Mouse (Mus musculus) stomach, embryonic 14.5 days (tissue): ENCODE data around the gene Zbtb11. TPM values are rescaled to one million over a fixed set of nuclear protein-coding genes. Genes with fewer than 3 reads are reported as not detected.

Experiments used
- ATAC-seq: fragments of 200-750 bp; cut with Nextera tagmentation; 2 replicates; pipeline ENCODE4 v1.8.0; 2017; ENCODE audit warnings: low read depth, moderate TSS enrichment; ENCODE audit not compliant: insufficient number of reproducible peaks, insufficient read depth, low FRiP score
- H3K27ac ChIP-seq: fragments of 300-500 bp; sonication (generic); 2 replicates; pipeline ENCODE4 v1.5.1; 2014; ENCODE audit warnings: mild to moderate bottlenecking, low read length, moderate library complexity, mixed read lengths
- H3K27me3 ChIP-seq: fragments of 300-500 bp; sonication (generic); 2 replicates; pipeline ENCODE4 v1.6.1; 2014; ENCODE audit warnings: low read length, control low read depth, mixed read lengths; ENCODE audit not compliant: control insufficient read depth, insufficient read depth
- H3K36me3 ChIP-seq: fragments of 300-500 bp; sonication (generic); 2 replicates; pipeline ENCODE4 v1.6.1; 2014; ENCODE audit warnings: mild to moderate bottlenecking, control low read depth, low read length, moderate library complexity, mixed read lengths; ENCODE audit not compliant: control insufficient read depth, insufficient read depth
- H3K4me1 ChIP-seq: fragments of 300-500 bp; sonication (generic); 2 replicates; pipeline ENCODE4 v1.6.1; 2014; ENCODE audit warnings: low read length, control low read depth, mixed read lengths; ENCODE audit not compliant: control insufficient read depth, insufficient read depth
- H3K4me2 ChIP-seq: fragments of 300-500 bp; sonication (generic); replicated peaks from 2 replicates; pipeline ENCODE4 v1.6.1; 2014; ENCODE audit warnings: low read depth, low read length, control low read depth
- H3K4me3 ChIP-seq: fragments of 300-500 bp; sonication (generic); 2 replicates; pipeline ENCODE4 v1.5.1; 2014; ENCODE audit warnings: low read depth, low read length, control low read depth
- H3K9ac ChIP-seq: fragments of 300-500 bp; sonication (generic); replicated peaks from 2 replicates; pipeline ENCODE4 v1.6.1; 2014; ENCODE audit warnings: low read depth, mild to moderate bottlenecking, control low read depth, low read length, moderate library complexity, mixed read lengths
- H3K9me3 ChIP-seq: fragments of 300-500 bp; sonication (generic); 2 replicates; pipeline ENCODE4 v1.6.1; 2016; ENCODE audit warnings: low read depth, low read length, control low read depth; ENCODE audit not compliant: control insufficient read depth
- WGBS: fragments of 180-500 bp; shearing (Covaris S2); extraction: QIAGEN DNeasy Blood & Tissue Kit; methylation state at CpG from one replicate; pipeline ENCODE4 v1.1.7; 2014; 5-methylcytosine and 5-hydroxymethylcytosine counted together
- polyA plus RNA-seq: library from polyadenylated mRNA; unstranded; fragments of >200 nt; fragmentation: Nextera tagmentation; extraction: Ambion mirVana; gene quantifications from 2 replicates; pipeline ENCODE4 v1.2.1, GENCODE M21; 2014

Zbtb11 gene
- polyA plus RNA-seq, 1 experiment from 2014 or later, result 22.3 TPM

DNA sequence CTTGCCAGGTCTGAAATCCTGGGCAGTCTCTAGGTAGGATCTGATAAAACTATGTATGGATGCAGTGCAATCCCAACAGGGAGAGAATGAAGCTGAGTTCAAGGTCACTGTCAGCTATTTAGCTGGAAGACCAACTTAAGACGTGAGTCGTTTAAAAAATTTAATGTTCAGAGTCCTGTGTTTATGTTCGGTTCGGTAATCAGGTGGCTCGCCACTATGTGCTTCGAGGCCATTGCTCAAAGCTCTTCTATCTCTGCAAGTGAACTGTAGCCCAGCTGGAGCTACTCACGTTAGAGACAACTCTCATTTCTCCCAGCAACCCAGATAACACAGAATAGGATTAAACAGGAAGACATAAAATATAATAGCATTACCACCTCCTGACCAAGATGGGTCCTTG, 40.4 kb downstream of the Zbtb11 start:
- ATAC-seq, result no peak
- Histone ChIP-seq H3K4me2 (no peak overlapping the region), H3K9ac (no peak overlapping the region), H3K4me1 (no peaks in the 10 kb centered on the region), H3K4me3 (no peak overlapping the region), H3K9me3 (no peaks in the 10 kb centered on the region), H3K36me3 (peaks cover 27% of the 10 kb centered on the region), H3K27ac (no peak overlapping the region), H3K27me3 (no peaks in the 10 kb centered on the region)
- WGBS, result 63% methylated on average over 7 of the region's 7 CpGs

DNA sequence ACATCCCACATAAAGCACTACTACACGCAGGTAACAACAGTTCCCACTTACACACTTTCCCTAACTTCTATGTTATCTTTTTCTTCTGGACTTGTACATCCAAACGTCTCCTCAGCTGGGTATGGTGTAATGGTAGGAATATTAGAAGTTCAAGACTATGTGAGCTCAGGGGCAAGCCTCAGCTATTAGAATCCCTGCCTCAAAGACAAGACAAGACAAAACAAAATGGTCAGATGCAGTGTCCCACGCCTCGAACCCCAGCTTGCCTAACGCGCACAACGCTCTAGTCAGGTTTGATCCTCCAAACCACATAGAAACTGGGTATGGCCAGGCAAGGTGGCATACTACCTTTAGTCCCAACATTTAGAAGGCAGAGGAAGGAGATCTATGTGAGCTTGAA, 46.0 kb downstream of the Zbtb11 start:
- Histone ChIP-seq H3K4me2 (no peak overlapping the region), H3K4me1 (no peaks in the 10 kb centered on the region), H3K27me3 (no peaks in the 10 kb centered on the region), H3K27ac (no peak overlapping the region), H3K9ac (no peak overlapping the region), H3K4me3 (no peak overlapping the region), H3K36me3 (peaks cover 39% of the 10 kb centered on the region), H3K9me3 (no peaks in the 10 kb centered on the region)
- 95% methylated on average over 7 of the region's 7 CpGs for WGBS
- no peak for ATAC-seq

DNA sequence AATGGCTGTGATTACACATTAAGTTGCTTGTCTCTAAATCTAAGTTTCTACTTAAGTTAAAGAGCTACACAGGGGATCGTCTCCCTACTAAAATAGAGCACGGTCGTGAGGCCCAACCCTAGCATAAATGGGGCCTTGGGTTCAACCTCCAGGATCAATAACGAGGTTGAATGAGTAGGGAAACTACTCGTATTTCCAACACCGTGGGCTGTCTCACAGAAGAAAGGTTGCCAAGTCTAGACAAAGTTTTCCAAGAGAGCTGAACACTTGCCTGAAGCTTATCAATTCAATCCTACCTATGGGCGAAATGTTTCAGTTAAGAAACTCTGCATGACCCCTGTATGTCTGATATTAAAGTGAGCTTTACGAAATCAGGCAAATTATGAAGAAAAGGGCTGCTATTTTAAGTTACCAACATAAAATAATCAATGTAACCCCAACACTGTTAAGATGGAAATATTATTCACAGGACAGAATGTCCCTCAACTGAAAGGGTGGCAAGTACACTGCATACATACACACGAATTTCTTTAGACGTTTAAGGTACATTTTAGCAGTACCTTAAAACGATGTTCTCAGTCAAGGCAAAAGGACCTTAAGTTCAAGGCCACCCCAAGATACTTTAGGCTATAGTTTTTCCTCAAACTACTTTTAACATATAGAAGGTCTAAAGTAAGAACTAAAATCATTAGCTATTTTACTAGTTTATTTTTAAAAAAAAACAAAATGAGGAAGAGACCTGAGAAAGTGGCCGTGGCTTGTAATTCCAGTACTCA, 54.4 kb downstream of the Zbtb11 start:
- Histone ChIP-seq H3K27me3 (no peaks in the 10 kb centered on the region), H3K36me3 (peaks cover 27% of the 10 kb centered on the region; the same call in 1 of the 2 replicates), H3K4me3 (peak overlapping the region; percentile 73), H3K27ac (no peak overlapping the region), H3K4me1 (peaks cover 11% of the 10 kb centered on the region), H3K9ac (peak overlapping the region; percentile 95), H3K9me3 (no peaks in the 10 kb centered on the region), H3K4me2 (peak overlapping the region; percentile 72)
- WGBS, result 38% methylated on average over 12 of the region's 12 CpGs
- no peak for ATAC-seq

DNA sequence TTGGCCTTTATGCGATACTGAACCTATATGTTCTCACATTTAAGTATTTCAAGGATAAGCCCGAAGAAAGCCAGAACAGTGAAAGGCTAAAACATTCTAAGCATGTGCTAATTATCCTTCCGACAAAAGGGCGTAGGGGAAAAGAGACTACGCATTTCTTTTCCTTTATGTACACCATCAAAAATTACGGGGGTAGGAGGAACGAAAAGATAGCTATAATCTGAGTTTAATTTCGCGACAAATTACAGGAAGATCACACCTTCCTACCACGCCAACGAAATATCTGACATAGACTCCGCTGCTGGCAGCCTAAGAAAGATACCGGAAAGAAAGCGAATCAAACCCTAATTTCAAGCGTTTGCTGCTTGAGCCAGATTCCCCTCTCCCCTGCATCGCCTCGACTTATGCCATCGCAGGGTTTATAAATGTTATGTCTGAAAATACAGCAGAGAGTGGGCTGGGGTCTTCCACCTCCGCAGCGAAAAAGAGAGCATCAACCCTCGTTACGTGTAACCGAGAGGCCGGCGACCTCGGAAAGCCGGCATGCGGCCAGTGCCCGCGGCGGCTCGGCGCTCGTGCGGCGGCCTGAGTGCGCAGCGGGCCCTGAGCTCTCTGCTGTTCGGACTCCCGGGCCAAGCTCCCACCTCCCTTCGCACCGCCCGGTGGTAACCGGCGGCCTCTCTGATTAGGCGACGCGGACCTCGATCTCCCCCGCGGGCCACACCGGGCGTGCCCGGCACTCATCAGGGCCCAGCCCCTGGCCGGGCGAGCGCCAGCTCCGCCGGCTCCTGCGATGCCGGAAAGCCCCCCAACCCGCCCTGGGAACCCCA, 55.3 kb downstream of the Zbtb11 start:
- peak overlapping the region; percentile 73 for H3K4me3 ChIP-seq
- H3K4me2 ChIP-seq, result peak overlapping the region; percentile 72
- peak overlapping the region; percentile 90 for H3K27ac ChIP-seq
- ATAC-seq, result peak; percentile 84
- peaks cover 11% of the 10 kb centered on the region for H3K4me1 ChIP-seq
- H3K27me3 ChIP-seq, result no peaks in the 10 kb centered on the region
- H3K9me3 ChIP-seq, result no peaks in the 10 kb centered on the region
- H3K9ac ChIP-seq, result peak overlapping the region; percentile 95
- under 1% methylated on average over 60 of the region's 62 CpGs for WGBS
- H3K36me3 ChIP-seq, result peaks cover 34% of the 10 kb centered on the region

DNA sequence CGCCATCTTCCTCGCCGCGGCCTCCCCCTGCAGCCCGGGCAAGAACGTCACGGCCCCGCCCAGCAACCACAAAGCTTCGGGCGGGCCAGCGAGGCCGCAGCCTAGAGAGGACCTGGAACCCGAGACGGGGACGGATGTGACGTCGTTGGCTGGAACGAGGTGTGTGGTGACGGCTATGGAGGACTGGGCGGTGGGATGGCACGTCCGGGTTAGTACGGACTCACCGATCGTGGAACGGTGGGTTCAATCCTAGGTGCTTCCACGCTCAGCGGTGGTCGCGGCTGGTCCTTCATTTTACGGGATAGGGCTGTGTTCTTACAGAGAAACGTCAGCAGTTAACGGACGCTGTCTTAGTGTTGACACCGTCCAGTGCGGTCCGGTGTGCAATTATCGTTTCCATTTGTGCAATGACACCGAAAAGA, 56.0 kb downstream of the Zbtb11 start, which contains the start of gene Pcnp:
Pcnp (minus strand) TSS at position 79 of the 422 bp plus-strand sequence.
- Histone ChIP-seq H3K4me2 (peak within 1 kb of the TSS; percentile 72), H3K27me3 (no peaks in the 10 kb centered on the region), H3K4me1 (peaks cover 11% of the 10 kb centered on the region), H3K36me3 (peaks cover 40% of the 10 kb centered on the region), H3K9me3 (no peaks in the 10 kb centered on the region), H3K27ac (peak within 1 kb of the TSS; percentile 90), H3K9ac (peak within 1 kb of the TSS; percentile 95), H3K4me3 (peak within 1 kb of the TSS; percentile 73)
- WGBS, result under 1% methylated on average over 39 of the region's 39 CpGs
- ATAC-seq, result peak; percentile 100

DNA sequence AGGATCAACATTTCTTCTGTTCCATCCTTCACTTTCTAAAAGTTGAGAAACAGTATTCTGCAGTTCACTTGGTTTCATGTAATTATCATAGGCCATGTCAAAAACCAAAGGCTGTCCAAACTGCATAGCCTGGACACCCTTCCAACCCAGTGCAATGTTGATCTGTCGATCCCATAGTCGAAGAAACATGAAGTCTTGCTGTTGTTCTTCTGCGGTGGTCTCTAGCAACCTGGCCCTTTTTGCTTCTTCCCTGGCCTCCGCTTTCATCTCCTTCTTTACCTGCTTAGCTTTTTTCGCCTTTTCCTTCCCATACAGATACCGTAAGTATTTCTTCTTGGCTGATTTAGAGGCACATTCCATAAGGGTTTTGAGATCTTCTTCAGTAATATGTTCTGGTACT, 60.9 kb downstream of the Zbtb11 start:
- ATAC-seq, result no peak
- Histone ChIP-seq H3K27me3 (no peaks in the 10 kb centered on the region), H3K9ac (no peak overlapping the region), H3K4me2 (no peak overlapping the region), H3K27ac (no peak overlapping the region), H3K4me3 (no peak overlapping the region), H3K4me1 (peaks cover 16% of the 10 kb centered on the region), H3K9me3 (no peaks in the 10 kb centered on the region), H3K36me3 (peaks cover 29% of the 10 kb centered on the region)
- WGBS, result 96% methylated on average over 6 of the region's 6 CpGs

DNA sequence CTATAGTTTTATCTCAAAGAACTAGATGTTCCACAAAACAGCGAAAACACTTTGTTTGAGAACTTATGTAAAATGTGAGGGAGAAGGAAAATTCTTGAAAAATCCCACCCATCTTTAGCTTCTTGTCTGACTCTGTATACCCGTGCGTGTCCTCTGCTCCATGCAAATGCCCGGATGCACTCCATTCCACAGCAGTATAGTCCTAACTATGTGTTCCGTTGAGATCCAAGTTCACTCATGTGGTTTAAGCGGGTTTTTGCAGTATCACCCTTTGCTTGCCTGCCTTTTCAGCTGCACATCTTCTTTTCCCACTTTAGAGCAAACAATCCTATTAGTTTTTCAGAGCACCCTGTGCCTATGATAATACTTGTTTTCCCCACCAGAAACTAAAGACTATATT, 62.8 kb downstream of the Zbtb11 start:
- H3K36me3 ChIP-seq, result peaks cover 29% of the 10 kb centered on the region
- H3K4me2 ChIP-seq, result peak overlapping the region; percentile 71
- WGBS, result 58% methylated on average over 6 of the region's 6 CpGs
- H3K4me1 ChIP-seq, result peaks cover 13% of the 10 kb centered on the region
- peak overlapping the region; percentile 88 for H3K4me3 ChIP-seq
- peak overlapping the region; percentile 85; the same call in 1 of the 2 replicates for H3K9ac ChIP-seq
- H3K9me3 ChIP-seq, result no peaks in the 10 kb centered on the region
- no peaks in the 10 kb centered on the region for H3K27me3 ChIP-seq
- no peak overlapping the region for H3K27ac ChIP-seq
- ATAC-seq, result no peak

DNA sequence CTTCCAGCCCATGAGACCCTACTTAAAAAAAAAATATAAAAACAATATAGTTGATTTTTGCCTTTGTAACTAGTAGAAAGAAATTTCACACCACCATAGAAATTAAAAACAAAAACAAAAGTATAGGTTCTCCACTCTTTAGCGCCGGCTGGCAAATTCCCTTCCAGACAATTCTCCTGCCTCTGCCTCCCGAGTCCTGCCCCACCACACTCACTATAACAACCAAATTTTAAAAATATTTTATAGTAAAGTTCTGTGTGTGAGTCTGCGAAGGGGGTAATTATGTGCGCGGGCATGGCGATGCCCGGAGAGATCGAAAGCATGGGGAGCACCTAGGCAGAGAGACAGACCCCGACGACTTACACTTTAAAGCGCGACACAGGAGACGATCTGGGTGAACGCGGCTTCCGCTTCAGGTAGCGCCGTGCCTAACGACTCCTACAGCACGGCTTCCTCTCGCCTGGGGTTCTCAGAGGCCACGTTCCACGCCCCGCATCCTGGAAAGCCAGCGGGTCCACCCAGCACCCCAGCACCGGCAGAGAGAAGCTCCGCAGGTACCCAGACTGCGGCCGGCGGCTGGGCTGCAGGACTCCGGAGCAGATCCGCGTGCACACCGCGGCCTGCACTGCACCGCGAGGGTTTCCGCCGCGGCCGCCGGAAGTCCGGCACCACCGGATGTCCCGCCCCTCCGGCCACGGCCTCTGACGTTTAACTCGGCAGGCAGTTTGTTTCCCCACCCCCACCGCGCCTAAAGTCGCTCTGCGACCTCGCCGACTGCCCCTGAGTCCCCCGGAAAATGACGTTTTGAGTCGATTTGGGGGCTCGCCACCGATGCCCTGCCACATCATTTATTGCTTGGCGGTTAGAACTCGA, 63.7 kb downstream of the Zbtb11 start, which contains the start of gene Trmt10c:
Trmt10c (minus strand) TSS at position 682 of the 873 bp plus-strand sequence.
- Histone ChIP-seq H3K4me3 (peak within 1 kb of the TSS; percentile 88), H3K27me3 (no peaks in the 10 kb centered on the region), H3K36me3 (peaks cover 24% of the 10 kb centered on the region), H3K4me1 (peaks cover 13% of the 10 kb centered on the region), H3K27ac (peak within 1 kb of the TSS; percentile 86), H3K9me3 (no peaks in the 10 kb centered on the region), H3K9ac (peak within 1 kb of the TSS; percentile 85), H3K4me2 (peak within 1 kb of the TSS; percentile 71)
- ATAC-seq, result peak; percentile 99
- WGBS, result under 1% methylated on average over 62 of the region's 63 CpGs
